Mouse (Mus musculus) left cerebral cortex, postnatal 36 days (tissue): ENCODE results near the gene Sash1. TPM values are rescaled to one million over a fixed set of nuclear protein-coding genes. Genes with fewer than 3 reads are reported as not detected.
A peak's percentile ranks its signal among the peaks of the same experiment; 100 is the strongest.

Experiments used
- DNase-seq, 2 experiments: peaks; one replicate each; pipeline ENCODE4 v3.0.0; 2021 to 2022; ENCODE audit warnings: low spot score in 2 of 2, mixed read lengths in 1 of 2
- intact Hi-C: fragments of 180-260 bp; cut with DNase I; formaldehyde crosslinking; loops from one replicate; pipeline ENCODE4 v1.15.1; 2025
- total RNA-seq, 2 experiments: library from RNA; stranded (reverse); gene quantifications; 2 replicates each; pipeline ENCODE4 v1.2.3; 2021

The Sash1 gene
- total RNA-seq: 10 to 100 TPM; 47.9 to 50.6 TPM

DNA sequence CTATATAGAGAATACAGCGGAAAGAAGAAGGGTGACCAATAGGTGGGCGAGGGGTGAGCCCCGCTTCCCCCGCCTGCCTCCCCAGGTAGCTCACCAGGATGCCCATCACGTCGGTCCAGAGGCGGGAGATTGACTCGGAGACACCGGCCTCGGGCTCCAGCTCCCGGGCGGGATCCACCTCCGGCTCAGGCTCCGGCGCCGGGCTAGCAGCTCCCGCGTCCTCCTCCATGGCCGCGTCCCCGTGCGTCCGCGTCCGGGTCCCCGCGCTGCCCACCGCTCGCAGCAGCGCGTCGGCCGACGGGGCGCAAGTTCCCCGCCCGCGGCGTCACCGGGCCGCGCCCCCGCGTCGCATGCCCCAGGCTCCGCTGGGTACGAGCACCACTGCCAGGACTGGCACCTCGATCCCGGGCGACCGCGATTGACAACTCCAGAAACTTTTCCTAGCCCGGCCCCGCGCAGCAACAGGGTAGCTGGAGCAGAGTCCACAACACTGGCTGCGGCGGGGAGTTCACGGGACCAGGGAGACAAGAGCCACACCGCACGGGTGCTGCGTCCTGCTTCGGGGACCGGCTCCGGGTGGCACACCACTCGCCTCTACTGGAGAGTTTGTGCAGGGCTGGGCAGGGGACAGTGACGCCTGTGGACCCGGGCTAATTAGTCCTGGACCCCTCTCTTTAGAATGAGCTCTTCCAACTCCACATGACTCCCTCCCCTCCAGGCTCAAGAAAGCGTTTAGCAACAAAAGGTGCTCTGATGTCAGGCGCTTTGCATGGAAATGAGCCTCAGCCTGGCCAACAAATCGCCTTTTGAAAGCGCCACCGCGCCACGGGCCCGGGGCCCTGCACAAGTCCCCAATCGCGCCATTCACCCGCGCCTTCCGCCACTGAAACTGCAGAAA is at the start of gene Sash1:
Gene Sash1, minus strand, starts transcription at position 441 of the 898 bp plus-strand sequence.
- intact Hi-C loops: loop anchor here (5.0 to 10.0 kb wide), 3 partner anchors 49 to 84 kb away; no protein-coding TSS in a partner anchor
- DNase-seq: peak; percentile 63 to 64

GRCm38 (mm10) chr10:8935601-8936000 is 49.7 kb upstream of the Sash1 start:
- no peak for DNase-seq
- intact Hi-C loops: no loop called here

DNA sequence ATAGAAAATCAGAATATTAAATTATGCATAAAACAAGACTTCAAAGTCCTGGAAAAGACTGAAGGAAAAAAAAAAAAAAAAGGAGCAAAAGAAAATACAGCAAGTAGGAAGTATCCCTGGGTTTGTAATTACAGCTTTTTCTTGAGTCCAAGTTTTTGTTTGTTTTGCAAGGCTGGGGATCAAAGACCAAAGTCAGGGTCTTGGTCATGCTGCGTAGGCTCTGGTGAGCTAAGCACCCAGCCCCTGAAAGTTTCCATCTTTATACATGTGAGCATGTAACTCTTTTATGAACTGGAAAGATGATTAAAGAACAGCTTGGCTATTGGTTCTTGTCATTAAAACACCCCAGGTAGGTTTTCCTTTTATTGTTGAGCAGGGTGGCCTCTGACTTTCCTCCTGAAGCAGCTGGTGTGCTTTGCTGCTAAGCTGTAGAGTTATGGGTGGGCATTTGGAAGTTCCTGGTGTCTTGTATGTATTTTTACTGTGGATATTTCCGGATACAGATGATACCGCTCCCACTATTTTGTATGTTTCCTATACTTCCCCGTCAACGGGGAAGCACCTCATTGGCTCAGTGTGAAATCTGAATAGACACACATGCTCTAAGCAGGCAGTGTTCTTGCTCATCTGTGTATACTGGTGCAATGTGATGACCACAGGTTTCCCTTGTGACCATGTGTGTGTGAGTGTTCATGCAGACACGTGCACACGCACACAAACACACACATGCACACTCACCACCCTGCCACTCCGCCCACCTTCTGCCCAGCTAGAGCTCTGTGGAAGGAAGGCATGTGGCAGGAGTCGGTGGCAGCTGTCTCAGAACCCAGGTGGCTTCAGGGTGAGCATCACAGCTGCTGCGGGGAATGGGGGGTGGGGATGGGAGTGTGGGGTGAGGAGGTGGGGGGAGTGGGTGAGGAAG is 47.8 kb upstream of the Sash1 start:
- intact Hi-C loops: no loop called here

DNA sequence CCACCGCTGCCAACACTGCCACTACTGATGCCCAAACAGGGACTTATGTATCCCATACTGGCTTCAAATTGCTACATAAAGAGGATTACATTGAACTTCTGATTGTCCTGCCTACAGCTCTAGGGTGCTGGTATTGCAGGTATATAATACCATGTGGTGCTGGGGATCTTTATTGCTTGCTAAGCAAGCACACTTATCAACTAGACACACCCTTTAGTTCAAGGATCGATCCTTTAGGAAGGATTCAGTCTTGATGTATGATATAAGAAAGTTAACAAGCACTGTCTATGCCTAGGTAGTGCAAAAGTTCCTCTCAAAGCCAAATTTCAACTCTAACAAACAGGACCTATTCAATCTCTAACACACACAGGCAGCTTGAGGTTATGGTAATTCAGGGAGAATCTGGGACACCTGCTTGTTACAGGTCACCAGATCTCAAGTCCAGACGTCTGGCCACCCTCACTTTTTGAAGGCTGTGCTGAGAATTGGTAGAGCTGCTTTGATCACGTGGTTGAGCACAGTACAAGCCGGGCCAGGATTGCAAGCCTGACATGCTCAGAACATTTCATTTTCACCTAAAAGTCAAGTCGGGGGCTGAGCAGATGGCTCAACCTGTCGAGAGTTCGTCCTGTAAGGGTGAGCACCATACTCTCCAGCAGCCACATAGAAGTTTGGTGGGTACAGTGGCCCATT is 45.8 kb upstream of the Sash1 start:
- intact Hi-C loops: no loop called here
- no peak for DNase-seq

More for the DNA sequence above, 47.8 kb upstream of the Sash1 start:
- DNase-seq: no peak

GRCm38 (mm10) chr10:8930672-8931071 is 44.8 kb upstream of the Sash1 start:
- intact Hi-C loops: no loop called here

DNA sequence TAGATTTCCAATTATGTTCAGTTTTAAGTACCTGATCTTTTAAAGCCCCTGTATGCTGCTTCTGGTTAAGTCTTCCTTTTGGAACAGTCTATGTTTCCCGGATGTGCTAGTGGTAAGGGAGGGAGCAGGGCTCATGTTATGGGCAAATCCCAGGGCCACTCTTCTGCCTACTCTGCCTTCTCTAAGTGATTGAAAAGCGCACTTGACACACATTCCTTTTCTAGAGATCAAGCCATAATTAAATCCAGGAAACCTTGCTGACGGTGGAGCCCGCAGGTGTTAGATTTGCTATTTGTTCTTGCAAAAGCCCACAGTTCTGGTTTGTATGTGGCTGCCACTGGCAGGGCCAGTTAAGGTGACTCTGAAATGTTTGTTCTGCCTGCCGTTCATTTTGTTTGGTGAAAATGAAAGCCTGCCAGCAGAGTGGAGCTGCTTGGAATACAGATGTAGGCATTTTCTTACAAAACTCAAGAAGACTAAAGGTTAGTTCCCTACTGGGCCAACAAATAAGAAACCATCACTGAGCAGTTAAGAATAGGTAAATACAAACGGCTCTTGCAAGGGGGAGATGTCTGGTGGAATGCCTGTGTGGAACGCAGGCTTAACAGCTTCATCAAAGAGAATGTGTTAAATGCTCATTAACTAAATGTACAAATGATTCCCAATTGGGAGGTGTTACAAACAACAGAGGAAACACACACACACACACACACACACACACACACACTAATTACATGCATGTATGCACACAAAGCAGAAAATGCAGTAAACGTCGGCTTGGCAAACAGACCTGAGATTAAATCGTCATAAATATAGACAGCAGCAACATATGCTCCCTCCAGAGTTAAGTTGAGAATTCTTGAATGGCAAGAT is 43.1 kb upstream of the Sash1 start:
- intact Hi-C loops: no loop called here
- no peak for DNase-seq

More at GRCm38 (mm10) chr10:8930672-8931071, 44.8 kb upstream of the Sash1 start:
- DNase-seq: no peak

DNA sequence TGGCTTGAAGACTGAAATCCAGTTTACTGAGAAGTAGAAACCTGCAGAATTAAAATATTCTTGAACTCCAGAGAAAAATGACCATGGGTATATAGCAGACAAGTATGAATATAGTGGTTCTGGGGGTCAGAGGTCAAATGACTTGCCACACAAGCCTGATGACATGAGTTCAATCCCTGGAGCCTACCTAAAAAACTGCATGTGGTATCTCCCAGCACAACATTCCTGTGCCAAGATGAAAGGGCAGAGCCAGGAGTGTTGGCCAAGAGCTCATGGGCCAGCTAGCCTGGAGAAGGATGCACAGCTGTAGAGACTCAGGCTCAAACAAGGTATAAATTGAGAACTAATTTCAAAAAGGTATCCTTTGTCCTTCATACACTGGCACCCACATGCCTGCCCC is 42.4 kb upstream of the Sash1 start:
- intact Hi-C loops: no loop called here
- no peak for DNase-seq

DNA sequence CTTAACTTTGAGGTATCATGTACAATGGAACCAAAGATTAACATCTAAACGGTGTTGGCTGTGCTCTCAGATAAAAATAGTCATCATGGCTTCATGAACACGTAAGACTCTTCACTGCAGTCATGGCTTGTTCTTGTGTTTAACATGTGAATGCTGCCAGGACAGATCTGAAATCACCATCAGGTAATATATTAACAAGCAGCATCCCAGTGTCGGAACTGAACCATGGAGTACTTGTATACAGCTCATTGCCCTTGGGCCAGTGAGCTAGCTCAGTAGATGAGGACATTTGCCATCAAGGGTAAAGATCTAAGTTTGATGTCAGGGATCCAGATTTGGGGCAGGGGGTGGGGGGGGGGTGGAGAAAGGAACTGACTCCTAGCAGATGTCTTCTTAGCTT is 41.0 kb upstream of the Sash1 start:
- intact Hi-C loops: no loop called here
- DNase-seq: no peak

DNA sequence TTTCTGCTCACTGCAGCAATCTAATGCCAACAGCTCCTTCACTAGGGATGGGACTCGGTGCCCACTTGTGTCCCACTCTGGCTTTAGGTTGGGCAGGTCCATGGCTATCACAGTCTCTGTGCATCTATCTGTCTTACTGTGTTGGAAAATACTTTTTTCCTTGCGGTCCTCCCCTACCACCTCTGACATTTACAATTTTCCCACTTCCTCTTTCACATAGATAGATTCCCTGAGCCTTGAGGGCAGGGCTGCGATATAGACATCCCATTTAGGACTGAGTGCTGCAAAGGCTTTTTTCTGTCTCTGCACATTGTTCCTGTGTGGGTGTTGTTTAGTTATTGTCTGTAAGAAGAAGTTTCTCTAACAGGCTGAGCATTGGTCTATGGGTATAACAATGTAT is 40.4 kb upstream of the Sash1 start:
- intact Hi-C loops: no loop called here
- no peak for DNase-seq

- DNase-seq: no peak
- intact Hi-C loops: no loop called here
Observed at GRCm38 (mm10) chr10:8925299-8925698, 39.4 kb upstream of the Sash1 start.

DNA sequence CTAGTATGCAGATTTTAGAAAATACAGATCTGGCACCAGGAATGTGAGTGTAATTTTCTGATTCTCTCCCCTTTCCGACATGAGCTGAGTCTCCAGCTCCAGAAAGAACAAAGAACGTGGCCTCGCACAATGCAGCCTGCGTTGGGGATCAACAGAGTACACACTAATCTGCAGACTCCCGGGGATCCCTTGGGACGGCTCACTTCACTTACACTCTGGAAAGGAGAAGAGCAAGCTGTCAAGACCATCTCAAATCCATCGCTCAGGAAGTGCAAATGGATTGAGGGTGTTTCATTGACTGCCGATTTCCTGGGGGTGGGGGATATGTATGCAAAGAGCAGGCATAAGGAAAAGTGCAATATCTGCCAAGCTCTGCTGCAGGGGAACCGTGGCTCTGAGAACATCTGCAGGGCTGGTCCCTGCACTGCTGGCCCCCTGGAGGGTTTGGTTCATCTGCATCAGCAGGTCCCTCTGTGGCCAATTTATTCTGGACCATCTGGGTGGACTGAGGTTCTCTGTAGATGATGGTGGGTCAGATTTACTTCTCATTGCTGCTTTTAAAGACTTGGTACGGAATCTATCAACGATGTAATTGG is 35.3 kb upstream of the Sash1 start:
- intact Hi-C loops: no loop called here
- no peak for DNase-seq

DNA sequence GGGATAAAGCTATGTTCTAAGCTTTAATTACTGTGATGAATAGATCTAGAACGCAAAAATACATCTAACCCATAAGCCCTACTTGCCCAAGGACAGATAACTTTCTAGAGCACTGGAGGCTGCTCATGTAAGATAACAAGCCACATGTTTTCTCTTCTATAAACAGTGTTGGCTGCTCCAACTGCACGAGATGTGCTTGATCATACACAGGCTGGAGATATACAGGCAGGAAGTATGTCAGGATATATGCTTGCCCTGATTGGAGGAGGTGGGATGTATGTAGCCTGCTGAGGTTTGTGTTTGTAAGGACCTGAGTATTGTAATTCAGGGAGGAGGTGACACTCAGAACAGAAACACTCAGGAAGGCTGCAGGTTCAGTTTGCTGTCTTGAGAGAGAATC is 31.9 kb upstream of the Sash1 start:
- DNase-seq: no peak
- intact Hi-C loops: no loop called here

DNA sequence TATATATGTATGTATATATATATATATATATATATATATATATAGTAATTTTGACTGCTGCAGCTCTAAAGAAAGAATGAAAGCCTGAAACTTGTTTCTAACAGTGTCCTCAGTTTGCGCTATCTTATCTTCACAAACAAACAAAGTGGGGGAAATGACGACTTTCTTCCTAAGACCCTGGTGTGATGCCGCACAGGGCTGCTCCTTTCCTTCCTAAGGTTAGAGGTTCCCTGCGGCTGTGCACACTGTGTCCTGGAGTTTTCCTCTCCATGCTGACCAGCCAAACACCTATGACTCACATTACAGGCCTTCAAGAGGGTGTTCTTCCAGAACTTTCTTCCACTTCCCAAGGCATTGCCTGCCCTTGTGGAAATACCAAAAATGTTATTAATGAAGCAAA is 31.5 kb upstream of the Sash1 start:
- DNase-seq: no peak
- intact Hi-C loops: no loop called here

- DNase-seq: no peak
- intact Hi-C loops: no loop called here
Observed at GRCm38 (mm10) chr10:8915755-8916154, 29.9 kb upstream of the Sash1 start.

DNA sequence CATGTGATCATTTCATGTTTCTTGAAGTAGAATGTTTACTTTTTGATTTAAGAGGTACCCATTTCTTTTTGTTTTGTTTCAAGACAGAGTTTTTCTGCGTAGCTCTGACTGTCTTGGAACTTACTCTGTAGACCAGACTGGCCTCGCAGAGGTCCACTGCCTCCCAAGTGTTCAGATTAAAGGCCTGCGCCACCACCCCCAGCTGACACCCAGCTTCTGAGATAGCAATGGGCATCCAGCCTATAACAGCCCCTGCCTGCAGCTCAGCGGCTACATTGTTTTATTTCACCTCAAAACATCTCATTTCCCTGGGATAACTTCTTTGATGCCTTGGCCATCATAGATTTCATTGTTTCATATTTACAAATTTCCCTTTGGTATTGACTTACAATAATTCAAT is 28.0 kb upstream of the Sash1 start:
- intact Hi-C loops: no loop called here
- no peak for DNase-seq

GRCm38 (mm10) chr10:8912706-8913275 is 26.9 kb upstream of the Sash1 start:
- intact Hi-C loops: no loop called here
- DNase-seq: no peak

DNA sequence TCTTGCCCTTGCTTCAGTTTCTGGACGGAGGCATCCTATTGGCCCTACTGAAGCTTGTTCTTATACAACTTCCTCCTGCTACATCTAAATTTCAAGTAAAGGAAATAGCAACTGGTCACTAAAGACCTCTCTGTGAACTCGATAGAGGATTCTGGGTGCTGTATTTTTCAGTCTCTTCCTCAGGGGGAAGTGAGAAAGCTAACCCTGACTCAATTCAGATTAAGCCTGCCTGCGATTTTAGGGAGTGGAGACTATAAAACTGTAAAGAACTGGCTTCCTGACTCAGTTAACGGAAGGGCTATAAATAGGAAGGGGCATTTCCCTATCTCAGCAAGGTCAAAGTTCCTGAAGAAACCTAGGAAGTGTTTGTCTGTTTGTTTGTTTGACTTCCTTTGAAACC is 26.3 kb upstream of the Sash1 start:
- DNase-seq: no peak
- intact Hi-C loops: no loop called here

GRCm38 (mm10) chr10:8910237-8910990 is 24.5 kb upstream of the Sash1 start:
- intact Hi-C loops: no loop called here
- no peak for DNase-seq
